Mouse (Mus musculus) CH12.LX (cell line): ENCODE measurements around the gene Cebpb. TPM values are rescaled to one million over a fixed set of nuclear protein-coding genes. Genes with fewer than 3 reads are reported as not detected.

ENCODE experiments used
- DNase-seq: peaks from one replicate; pipeline ENCODE4 v3.0.0-alpha.2; 2013; ENCODE audit errors: extremely low read depth
- H3K27ac ChIP-seq: 2 replicates; pipeline ENCODE4 v1.5.1; 2012; ENCODE audit warnings: low read depth, mild to moderate bottlenecking, control low read depth, moderate library complexity; ENCODE audit not compliant: insufficient read depth
- H3K27me3 ChIP-seq: replicated peaks from 2 replicates; pipeline ENCODE3; 2012; ENCODE audit warnings: inconsistent platforms
- H3K36me3 ChIP-seq, 2 experiments: replicated peaks in 1 of 2; 2 replicates each; pipeline versions ENCODE3 to v1.6.1; 2012; ENCODE audit warnings: inconsistent platforms in 1 of 2, low read length in 1 of 2, mild to moderate bottlenecking in 1 of 2, mixed read lengths in 1 of 2, moderate library complexity in 1 of 2; ENCODE audit not compliant: control insufficient read depth in 1 of 2, insufficient read depth in 1 of 2
- H3K4me1 ChIP-seq, 2 experiments: 2 replicates each; pipeline ENCODE4 v1.6.1; 2012; ENCODE audit warnings: inconsistent platforms in 1 of 2, moderate library complexity in 1 of 2; ENCODE audit not compliant: insufficient read depth in 2 of 2, control insufficient read depth in 1 of 2
- H3K4me2 ChIP-seq: 2 replicates; pipeline ENCODE4 v1.6.1; 2012; ENCODE audit warnings: low read depth, mild to moderate bottlenecking, control low read depth; ENCODE audit not compliant: poor library complexity, insufficient read depth, severe bottlenecking
- H3K4me3 ChIP-seq, 3 experiments: fragments of 150-350 bp in 1 of 3; sonication (generic) in 1 of 3; replicated peaks in 1 of 3; 2 replicates each; pipeline versions ENCODE3 to v1.5.1; 2011 to 2012; ENCODE audit warnings: low read depth in 2 of 3, low read length in 2 of 3, mild to moderate bottlenecking in 2 of 3, moderate library complexity in 2 of 3, control low read depth in 1 of 3, improper control_type of control experiment in 1 of 3, inconsistent platforms in 1 of 3, mixed read lengths in 1 of 3; ENCODE audit not compliant: poor library complexity in 1 of 3
- H3K79me2 ChIP-seq: replicated peaks from 2 replicates; pipeline ENCODE4 v1.6.1; 2012; ENCODE audit warnings: mild to moderate bottlenecking, moderate library complexity; ENCODE audit not compliant: control insufficient read depth, poor library complexity, insufficient read depth, severe bottlenecking; ENCODE audit errors: extremely low read depth
- H3K9ac ChIP-seq: 2 replicates; pipeline ENCODE4 v1.6.1; 2012; ENCODE audit warnings: low read depth, mild to moderate bottlenecking, control low read depth, moderate library complexity; ENCODE audit not compliant: insufficient read depth
- H3K9me3 ChIP-seq: replicated peaks from 2 replicates; pipeline ENCODE3; 2012; ENCODE audit warnings: low read length, inconsistent platforms, mixed read lengths
- BHLHE40 ChIP-seq: IDR thresholded peaks from 2 replicates; pipeline ENCODE4 v1.6.1; 2011; ENCODE audit warnings: mild to moderate bottlenecking, low read depth, low read length, improper control_type of control experiment
- CTCF ChIP-seq, 2 experiments: IDR thresholded peaks in 1 of 2; conservative IDR thresholded peaks in 1 of 2; 2 replicates each; pipeline ENCODE4 v1.5.1; 2011 to 2012; ENCODE audit warnings: low read depth in 2 of 2, low read length in 2 of 2, improper control_type of control experiment in 1 of 2, inconsistent platforms in 1 of 2, mild to moderate bottlenecking in 1 of 2, moderate library complexity in 1 of 2
- E2F4 ChIP-seq: IDR thresholded peaks from 2 replicates; pipeline ENCODE4 v1.6.1; 2011; ENCODE audit warnings: low read depth, low read length, improper control_type of control experiment; ENCODE audit not compliant: insufficient replicate concordance
- ELF1 ChIP-seq: IDR thresholded peaks from 2 replicates; pipeline ENCODE4 v1.6.1; 2014; ENCODE audit warnings: low read depth, mild to moderate bottlenecking, inconsistent platforms, low read length, improper control_type of control experiment
- EP300 ChIP-seq: IDR thresholded peaks from 2 replicates; pipeline ENCODE4 v1.6.1; 2011; ENCODE audit warnings: low read length, improper control_type of control experiment
- ETS1 ChIP-seq: conservative IDR thresholded peaks from 2 replicates; pipeline ENCODE4 v1.6.1; 2012; ENCODE audit warnings: low read depth, mild to moderate bottlenecking, inconsistent platforms, low read length, improper control_type of control experiment, moderate library complexity
- GABPA ChIP-seq: IDR thresholded peaks from 2 replicates; pipeline ENCODE4 v1.6.1; 2012; ENCODE audit warnings: low read depth, low read length, improper control_type of control experiment, inconsistent platforms; ENCODE audit not compliant: insufficient replicate concordance
- HCFC1 ChIP-seq: IDR thresholded peaks from 2 replicates; pipeline ENCODE4 v1.6.1; 2012; ENCODE audit warnings: low read depth, mild to moderate bottlenecking, inconsistent platforms, low read length, improper control_type of control experiment
- JUN ChIP-seq: IDR thresholded peaks from 2 replicates; pipeline ENCODE4 v1.6.1; 2011; ENCODE audit warnings: low read depth, mild to moderate bottlenecking, low read length, improper control_type of control experiment, moderate library complexity; ENCODE audit not compliant: insufficient read depth
- JUND ChIP-seq: conservative IDR thresholded peaks from 2 replicates; pipeline ENCODE4 v1.6.1; 2011; ENCODE audit warnings: low read depth, low read length, improper control_type of control experiment
- KAT2A ChIP-seq: IDR thresholded peaks from 2 replicates; pipeline ENCODE4 v1.6.1; 2012; ENCODE audit warnings: low read length, improper control_type of control experiment, inconsistent platforms; ENCODE audit not compliant: insufficient replicate concordance
- MXI1 ChIP-seq: IDR thresholded peaks from 2 replicates; pipeline ENCODE4 v1.6.1; 2011; ENCODE audit warnings: mild to moderate bottlenecking, low read depth, low read length, improper control_type of control experiment
- NRF1 ChIP-seq: IDR thresholded peaks from 2 replicates; pipeline ENCODE4 v1.6.1; 2014; ENCODE audit warnings: low read depth, mild to moderate bottlenecking, inconsistent platforms, low read length, improper control_type of control experiment, moderate library complexity
- POLR2AphosphoS2 ChIP-seq: IDR thresholded peaks from 2 replicates; pipeline ENCODE4 v1.6.1; 2011; ENCODE audit warnings: low read depth, low read length, improper control_type of control experiment
- SIN3A ChIP-seq: IDR thresholded peaks from 2 replicates; pipeline ENCODE4 v1.6.1; 2012; ENCODE audit warnings: low read length, improper control_type of control experiment, inconsistent platforms
- SMC3 ChIP-seq: IDR thresholded peaks from 2 replicates; pipeline ENCODE4 v1.6.1; 2011; ENCODE audit warnings: low read depth, low read length, improper control_type of control experiment
- TCF12 ChIP-seq: IDR thresholded peaks from 2 replicates; pipeline ENCODE4 v1.6.1; 2014; ENCODE audit warnings: low read depth, mild to moderate bottlenecking, inconsistent platforms, low read length, improper control_type of control experiment
- UBTF ChIP-seq: IDR thresholded peaks from 2 replicates; pipeline ENCODE4 v1.6.1; 2012; ENCODE audit warnings: low read depth, mild to moderate bottlenecking, inconsistent platforms, low read length, improper control_type of control experiment, moderate library complexity
- USF1 ChIP-seq: IDR thresholded peaks from 2 replicates; pipeline ENCODE4 v1.6.1; 2014; ENCODE audit warnings: low read depth, mild to moderate bottlenecking, inconsistent platforms, low read length, improper control_type of control experiment
- ZKSCAN1 ChIP-seq: IDR thresholded peaks from 2 replicates; pipeline ENCODE4 v1.6.1; 2012; ENCODE audit warnings: low read depth, inconsistent platforms, low read length, improper control_type of control experiment, borderline replicate concordance
- ZMIZ1 ChIP-seq: IDR thresholded peaks from 2 replicates; pipeline ENCODE4 v1.6.1; 2012; ENCODE audit warnings: low read depth, mild to moderate bottlenecking, inconsistent platforms, low read length, improper control_type of control experiment
- ZNF384 ChIP-seq: IDR thresholded peaks from 2 replicates; pipeline ENCODE4 v1.6.1; 2012; ENCODE audit warnings: low read depth, low read length, improper control_type of control experiment, inconsistent platforms
- dilution Hi-C: fragments of 300-500 bp; cut with MboI; formaldehyde crosslinking; loops from 2 replicates; pipeline ENCODE4 v1.14.3; 2020; ENCODE audit warnings: low sequenced_read_pairs; ENCODE audit not compliant: extremely low pct_unique_long_range_greater_than_20kb, extremely low pct_ligation_motif_present
- in situ Hi-C: fragments of 300-500 bp; cut with MboI; formaldehyde crosslinking; loops from 3 replicates; pipeline ENCODE4 v1.14.3; 2019; ENCODE audit warnings: low sequenced_read_pairs, low pct_ligation_motif_present, low pct_unique_long_range_greater_than_20kb, mixed read lengths
- polyA plus RNA-seq: library from polyadenylated mRNA; unstranded; fragments of >175 nt; gene quantifications from 2 replicates; pipeline ENCODE4 v1.2.1, GENCODE M21; 2012; ENCODE audit warnings: low read depth; ENCODE audit not compliant: insufficient read length
- total RNA-seq, 2 experiments: library from RNA; depleted of rRNA; stranded (reverse); fragments of 300-350 nt in 1 of 2; fragments of >200 nt in 1 of 2; gene quantifications; 2 replicates each; pipeline ENCODE4 v1.2.3; 2012 to 2014

The Cebpb gene
- total and polyA plus RNA-seq, 3 experiments, result 0.19 to 6.2 (median 0.24) TPM

- no peak for TF ChIP-seq MXI1
- no peak for TF ChIP-seq POLR2AphosphoS2
- TF ChIP-seq JUN, result no peak
- dilution Hi-C loops, result no loop called here
- in situ Hi-C loops, result no loop called here
These were observed 20.3 kb upstream of the Cebpb start for GRCm38 (mm10) chr2:167668426-167668825.

GRCm38 (mm10) chr2:167669398-167669797 is 19.3 kb upstream of the Cebpb start:
- in situ Hi-C loops, result no loop called here
- dilution Hi-C loops, result no loop called here
- H3K4me2 ChIP-seq, result no peak overlapping the region
- TF ChIP-seq UBTF (no peak), E2F4 (no peak), GABPA (no peak), ZNF384 (no peak), JUN (no peak), SMC3 (no peak), USF1 (no peak), ELF1 (no peak), TCF12 (no peak), KAT2A (no peak), NRF1 (no peak), SIN3A (no peak), HCFC1 (no peak), BHLHE40 (no peak), ETS1 (no peak), CTCF (conservative IDR thresholded peaks at IDR 0.05 in 1 of 2, IDR thresholded peaks at IDR 0.05 in 1 of 2; ENCODE audit: low read depth in 2 of 2, low read length in 2 of 2) (no peak), ZKSCAN1 (no peak), EP300 (no peak), ZMIZ1 (no peak), JUND (no peak)
- TF ChIP-seq, all 38 proteins: peak for 0
- peaks cover 7 to 19% of the 10 kb centered on the region in 2 experiments for H3K4me1 ChIP-seq
- H3K36me3 ChIP-seq, result no peaks in the 10 kb centered on the region
- H3K27ac ChIP-seq, result no peak overlapping the region
- H3K9me3 ChIP-seq, result peaks cover 14% of the 10 kb centered on the region
- no peak overlapping the region for H3K4me3 ChIP-seq
- no peaks in the 10 kb centered on the region for H3K79me2 ChIP-seq
- H3K27me3 ChIP-seq, result peaks cover 51% of the 10 kb centered on the region
- DNase-seq, result no peak
- H3K9ac ChIP-seq, result no peak overlapping the region

More at GRCm38 (mm10) chr2:167668426-167668825, 20.3 kb upstream of the Cebpb start:
- H3K36me3 ChIP-seq, result no peaks in the 10 kb centered on the region
- no peak overlapping the region for H3K9ac ChIP-seq
- peaks cover 6% of the 10 kb centered on the region for H3K9me3 ChIP-seq
- DNase-seq, result no peak
- H3K27ac ChIP-seq, result no peak overlapping the region
- H3K4me2 ChIP-seq, result no peak overlapping the region
- H3K4me3 ChIP-seq, result no peak overlapping the region
- H3K27me3 ChIP-seq, result peaks cover 46% of the 10 kb centered on the region
- peaks cover 7 to 19% of the 10 kb centered on the region in 2 experiments for H3K4me1 ChIP-seq
- H3K79me2 ChIP-seq, result no peaks in the 10 kb centered on the region
